Mouse (Mus musculus) forebrain, postnatal 0 days (tissue): ENCODE results near the gene Optn. TPM values are rescaled to one million over a fixed set of nuclear protein-coding genes. Genes with fewer than 3 reads are reported as not detected.

Source experiments
- ATAC-seq: fragments of 200-750 bp; cut with Nextera tagmentation; 2 replicates; pipeline ENCODE4 v1.8.0; 2017; ENCODE audit warnings: mild to moderate bottlenecking, moderate library complexity
- DNase-seq: peaks from one replicate; pipeline ENCODE4 v3.0.0-alpha.2; 2015
- H3K27ac ChIP-seq: fragments of 300-500 bp; sonication (generic); 2 replicates; pipeline ENCODE4 v1.5.1; 2014; ENCODE audit warnings: low read depth, mild to moderate bottlenecking, antibody characterized with exemption, low read length, moderate library complexity, mixed read lengths
- H3K27me3 ChIP-seq: fragments of 300-500 bp; sonication (generic); 2 replicates; pipeline ENCODE4 v1.6.1; 2014; ENCODE audit warnings: mild to moderate bottlenecking, low read length, mixed read lengths; ENCODE audit not compliant: insufficient read depth
- H3K36me3 ChIP-seq: fragments of 300-500 bp; sonication (generic); 2 replicates; pipeline ENCODE4 v1.6.1; 2014; ENCODE audit warnings: mild to moderate bottlenecking, moderate library complexity; ENCODE audit not compliant: insufficient read depth
- H3K4me1 ChIP-seq: fragments of 300-500 bp; sonication (generic); 2 replicates; pipeline ENCODE4 v1.6.1; 2014; ENCODE audit warnings: antibody characterized with exemption; ENCODE audit not compliant: insufficient read depth
- H3K4me2 ChIP-seq: fragments of 300-500 bp; sonication (generic); 2 replicates; pipeline ENCODE4 v1.6.1; 2014; ENCODE audit warnings: low read depth, mild to moderate bottlenecking, moderate library complexity
- H3K4me3 ChIP-seq: fragments of 300-500 bp; sonication (generic); 2 replicates; pipeline ENCODE4 v1.5.1; 2014; ENCODE audit warnings: low read depth, low read length, mixed read lengths
- H3K9ac ChIP-seq: fragments of 300-500 bp; sonication (generic); 2 replicates; pipeline ENCODE4 v1.6.1; 2014; ENCODE audit warnings: mild to moderate bottlenecking
- H3K9me3 ChIP-seq: fragments of 300-500 bp; sonication (generic); 2 replicates; pipeline ENCODE4 v1.6.1; 2016; ENCODE audit warnings: low read length
- CTCF ChIP-seq: sonication (generic); IDR thresholded peaks from 2 replicates; pipeline ENCODE4 v1.5.1; 2016; ENCODE audit warnings: antibody characterized with exemption, control low read depth, low read depth
- WGBS: fragments of 180-500 bp; shearing (Covaris S2); extraction: QIAGEN DNeasy Blood & Tissue Kit; methylation state at CpG from one replicate; pipeline ENCODE4 v1.1.7; 2014; 5-methylcytosine and 5-hydroxymethylcytosine counted together
- polyA plus RNA-seq: library from polyadenylated mRNA; unstranded; fragments of >200 nt; fragmentation: Nextera tagmentation; extraction: Ambion mirVana; gene quantifications from 2 replicates; pipeline ENCODE4 v1.2.1, GENCODE M21; 2015
- total RNA-seq: library from RNA; depleted of rRNA; stranded (reverse); fragments of >200 nt; gene quantifications from 2 replicates; pipeline ENCODE4 v1.2.3, GENCODE M21; 2014

Optn gene
- total and polyA plus RNA-seq, 2 experiments from 2014 or later: 16.7 to 25.1 TPM

- 73% methylated on average over 3 of the region's 3 CpGs for WGBS
- H3K9ac ChIP-seq: no peak overlapping the region
- H3K4me3 ChIP-seq: no peak overlapping the region
- no peak overlapping the region for H3K4me2 ChIP-seq
- no peak for ATAC-seq
- no peaks in the 10 kb centered on the region for H3K36me3 ChIP-seq
- no peak overlapping the region for H3K27ac ChIP-seq
- no peaks in the 10 kb centered on the region for H3K27me3 ChIP-seq
- H3K4me1 ChIP-seq: no peaks in the 10 kb centered on the region
- no peak for DNase-seq
- no peaks in the 10 kb centered on the region for H3K9me3 ChIP-seq
- TF ChIP-seq CTCF: no peak
Observed at GRCm38 (mm10) chr2:5044321-5044720, 19.5 kb downstream of the Optn start.

- Histone ChIP-seq H3K4me1 (no peaks in the 10 kb centered on the region; the same call in 1 of the 2 replicates), H3K4me3 (no peak overlapping the region), H3K9ac (no peak overlapping the region), H3K27ac (no peak overlapping the region), H3K27me3 (no peaks in the 10 kb centered on the region), H3K36me3 (no peaks in the 10 kb centered on the region), H3K9me3 (no peaks in the 10 kb centered on the region), H3K4me2 (no peak overlapping the region)
- WGBS: 97% methylated on average over 2 of the region's 2 CpGs
- no peak for ATAC-seq
- no peak for DNase-seq
- TF ChIP-seq CTCF: no peak
Observed at GRCm38 (mm10) chr2:5043476-5043761, 20.4 kb downstream of the Optn start.

GRCm38 (mm10) chr2:5042616-5043475 lies 21.0 kb downstream of the Optn start:
- Histone ChIP-seq H3K4me1 (no peaks in the 10 kb centered on the region; the same call in 1 of the 2 replicates), H3K9ac (no peak overlapping the region), H3K9me3 (no peaks in the 10 kb centered on the region), H3K4me2 (no peak overlapping the region), H3K36me3 (no peaks in the 10 kb centered on the region), H3K4me3 (no peak overlapping the region), H3K27ac (no peak overlapping the region), H3K27me3 (no peaks in the 10 kb centered on the region)
- ATAC-seq (no peak), DNase-seq (no peak)
- 75% methylated on average over 11 of the region's 11 CpGs for WGBS
- TF ChIP-seq CTCF: no peak

GRCm38 (mm10) chr2:5041854-5042253 lies 22.0 kb downstream of the Optn start:
- no peak for ATAC-seq
- no peaks in the 10 kb centered on the region; the same call in 1 of the 2 replicates for H3K4me1 ChIP-seq
- DNase-seq: no peak
- no peak for TF ChIP-seq CTCF
- no peak overlapping the region for H3K4me3 ChIP-seq
- WGBS: 86% methylated on average over 5 of the region's 5 CpGs
- no peak overlapping the region for H3K27ac ChIP-seq
- H3K9me3 ChIP-seq: no peaks in the 10 kb centered on the region
- H3K27me3 ChIP-seq: no peaks in the 10 kb centered on the region
- no peak overlapping the region for H3K4me2 ChIP-seq
- H3K9ac ChIP-seq: no peak overlapping the region
- no peaks in the 10 kb centered on the region for H3K36me3 ChIP-seq

- no peak for ATAC-seq
Observed at GRCm38 (mm10) chr2:5040281-5041161, 23.3 kb downstream of the Optn start.

GRCm38 (mm10) chr2:5039350-5040170 lies 24.3 kb downstream of the Optn start:
- Histone ChIP-seq H3K9me3 (no peaks in the 10 kb centered on the region), H3K27me3 (no peaks in the 10 kb centered on the region), H3K4me3 (no peak overlapping the region), H3K9ac (no peak overlapping the region), H3K4me2 (no peak overlapping the region), H3K27ac (no peak overlapping the region), H3K36me3 (no peaks in the 10 kb centered on the region), H3K4me1 (peaks cover 3% of the 10 kb centered on the region; the same call in 1 of the 2 replicates)
- DNase-seq (no peak), ATAC-seq (no peak)
- no peak for TF ChIP-seq CTCF
- 73% methylated on average over 13 of the region's 13 CpGs for WGBS

More at GRCm38 (mm10) chr2:5040281-5041161, 23.3 kb downstream of the Optn start:
- 92% methylated on average over 12 of the region's 12 CpGs for WGBS
- no peaks in the 10 kb centered on the region for H3K36me3 ChIP-seq
- no peak overlapping the region for H3K27ac ChIP-seq
- H3K4me2 ChIP-seq: no peak overlapping the region
- no peaks in the 10 kb centered on the region for H3K27me3 ChIP-seq
- H3K4me1 ChIP-seq: peaks cover 3% of the 10 kb centered on the region; the same call in 1 of the 2 replicates
- no peak for DNase-seq
- no peaks in the 10 kb centered on the region for H3K9me3 ChIP-seq
- H3K9ac ChIP-seq: no peak overlapping the region
- H3K4me3 ChIP-seq: no peak overlapping the region
- no peak for TF ChIP-seq CTCF
